In the genomic region with DNA sequence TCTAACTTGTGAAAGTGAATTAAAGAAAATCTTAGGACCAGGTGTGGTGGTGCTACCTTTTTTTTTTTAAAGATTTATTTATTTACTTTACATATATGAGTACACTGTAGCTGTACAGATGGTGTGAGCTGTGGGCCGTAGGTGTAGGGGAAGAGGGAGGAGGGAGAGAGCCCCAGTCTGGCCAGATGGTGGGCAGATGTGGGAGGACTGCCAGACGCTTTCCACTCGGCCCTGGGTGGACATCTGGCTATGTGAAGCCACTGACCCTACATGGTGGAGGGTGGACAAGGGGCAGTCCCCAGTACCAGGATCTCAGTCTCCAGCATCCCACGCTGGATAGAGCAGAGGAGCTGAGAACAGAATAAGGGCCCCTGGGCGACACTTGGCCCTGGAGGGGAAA, we compare ENCODE assay signal across 21 mouse cellular contexts. TPM values are rescaled to one million over a fixed set of nuclear protein-coding genes. Genes with fewer than 3 reads are reported as not detected.
DNase-seq lines count a peak whose midpoint lies in the region; ATAC-seq lines count a peak whose summit lies in the region.
"Had no signal": no experiment of that assay in that cellular context is flagged by ENCODE, and none has a peak within 500 bp of the region (broad histone marks: within the 10 kb centered on the region; RNA-seq: fewer than 3 reads in every experiment).

No protein-coding gene starts in this region.

- ATAC-seq in liver, embryonic 15.5 days (ENCODE audit: insufficient read depth): no peak
- peak; percentile 54; the same call in 1 of the 2 replicates for ATAC-seq in limb, embryonic 13.5 days (ENCODE audit: low FRiP score, low read depth)
- ATAC-seq: hindbrain, embryonic 16.5 days had no signal

- no peak for DNase-seq in liver
- peak; percentile 9 for DNase-seq in NIH3T3 (ENCODE audit: low read depth)
- peak; percentile 4 for DNase-seq in embryo, embryonic 11.5 days (ENCODE audit: low read depth, low spot score)
- DNase-seq in B cell, adult 2 months: no peak
- DNase-seq in adrenal gland, adult 2 months: no peak
- DNase-seq: adrenal gland, postnatal 25 days; cerebellum, adult 9-11 months; kidney, adult 8-10 months; layer of hippocampus, postnatal 36 days; lung, embryonic 14.5 days; right cerebral cortex, adult 18-20 months had no signal

- no peak overlapping the region for H3K4me3 ChIP-seq in liver, embryonic 15.5 days (replicated peaks)
- no peak overlapping the region for H3K4me3 ChIP-seq in limb, embryonic 13.5 days
- H3K4me3 ChIP-seq: forebrain, embryonic 12.5 days had no signal

- H3K9me3 ChIP-seq in liver, embryonic 15.5 days (replicated peaks): no peaks in the 10 kb centered on the region
- no peaks in the 10 kb centered on the region for H3K9me3 ChIP-seq in limb, embryonic 13.5 days
- H3K9me3 ChIP-seq: forebrain, embryonic 12.5 days had no signal

- H3K27ac ChIP-seq in liver, embryonic 15.5 days (replicated peaks): 0 out of 2 replicates have a peak overlapping the region, but pooled peaks have one; percentile 29
- no peak overlapping the region for H3K27ac ChIP-seq in limb, embryonic 13.5 days
- H3K27ac ChIP-seq: forebrain, embryonic 12.5 days had no signal

- no peaks in the 10 kb centered on the region for H3K36me3 ChIP-seq in liver, embryonic 15.5 days (replicated peaks)
- H3K36me3 ChIP-seq in limb, embryonic 13.5 days: no peaks in the 10 kb centered on the region
- H3K36me3 ChIP-seq: forebrain, embryonic 12.5 days had no signal

- H3K4me2 ChIP-seq in liver, embryonic 15.5 days: no peak overlapping the region
- no peak overlapping the region for H3K4me2 ChIP-seq in limb, embryonic 13.5 days (replicated peaks)
- H3K4me2 ChIP-seq: forebrain, embryonic 12.5 days; lung, embryonic 14.5 days had no signal

- 71% methylated on average over 5 of the region's 5 CpGs for WGBS in liver, embryonic 15.5 days (ENCODE audit: insufficient replicate concordance)
- WGBS in limb, embryonic 13.5 days: 36% methylated on average over 5 of the region's 5 CpGs

- H3K27me3 ChIP-seq in liver, embryonic 15.5 days: no peaks in the 10 kb centered on the region
- H3K27me3 ChIP-seq in limb, embryonic 13.5 days: no peaks in the 10 kb centered on the region
- H3K27me3 ChIP-seq: forebrain, embryonic 12.5 days had no signal

- no peak overlapping the region for H3K9ac ChIP-seq in liver, embryonic 15.5 days
- H3K9ac ChIP-seq in limb, embryonic 13.5 days: no peak overlapping the region
- H3K9ac ChIP-seq: forebrain, embryonic 12.5 days; lung, embryonic 14.5 days had no signal

- peaks cover 34% of the 10 kb centered on the region for H3K4me1 ChIP-seq in liver, embryonic 15.5 days (replicated peaks)
- 0 out of 2 replicates have a peak, but pooled peaks cover 3% of the 10 kb centered on the region for H3K4me1 ChIP-seq in limb, embryonic 13.5 days
- H3K4me1 ChIP-seq: forebrain, embryonic 12.5 days had no signal

RNA-seq across cellular contexts. Expression of gene Gm813, which starts 9.7 kb away (rescaled TPM):
- polyA plus RNA-seq in liver, embryonic 15.5 days (2015; fragmentation: Nextera tagmentation; extraction: Ambion mirVana): not detected in 2 replicates
- not detected in 2 replicates for polyA plus RNA-seq in limb, embryonic 13.5 days (2015; fragmentation: Nextera tagmentation; extraction: Ambion mirVana)
- not detected for total RNA-seq in adrenal gland, adult 2 months (2021)
- polyA plus RNA-seq in adrenal gland, adult 2 months (2012; rRNA removed): not detected in 2 replicates
- total RNA-seq: adrenal gland, postnatal 25 days; granulocyte monocyte progenitor cell, adult 5-6 weeks; layer of hippocampus, postnatal 36 days; megakaryocyte progenitor cell, adult 5-6 weeks had no signal
- polyA plus RNA-seq: embryonic facial prominence, embryonic 14.5 days; forebrain, embryonic 12.5 days; heart, embryonic 16.5 days; hindbrain, embryonic 16.5 days; large intestine, adult 2 months; limb, embryonic 14.5 days; lung, embryonic 14.5 days had no signal

RNA-seq across cellular contexts. Expression of gene E330017A01Rik, which starts 31.4 kb away (rescaled TPM):
- not detected in 2 replicates for polyA plus RNA-seq in liver, embryonic 15.5 days (2015; fragmentation: Nextera tagmentation; extraction: Ambion mirVana)
- polyA plus RNA-seq in limb, embryonic 13.5 days (2015; fragmentation: Nextera tagmentation; extraction: Ambion mirVana): not detected in 2 replicates
- total RNA-seq in adrenal gland, adult 2 months (2021): not detected
- not detected in 2 replicates for polyA plus RNA-seq in adrenal gland, adult 2 months (2012; rRNA removed)
- total RNA-seq: adrenal gland, postnatal 25 days; granulocyte monocyte progenitor cell, adult 5-6 weeks; layer of hippocampus, postnatal 36 days; megakaryocyte progenitor cell, adult 5-6 weeks had no signal
- polyA plus RNA-seq: embryonic facial prominence, embryonic 14.5 days; forebrain, embryonic 12.5 days; heart, embryonic 16.5 days; hindbrain, embryonic 16.5 days; large intestine, adult 2 months; limb, embryonic 14.5 days; lung, embryonic 14.5 days had no signal

Comparison
In these comparisons a context has a peak if more than half of its experiments do, and no peak if none do; other contexts are left out.
1. DNase-seq: peak in NIH3T3 (single experiment) and embryo, embryonic 11.5 days (single experiment); none in liver (single experiment), B cell, adult 2 months (0 of 2) and adrenal gland, adult 2 months (single experiment).